Mouse (Mus musculus): Measurements from ENCODE around the gene Psmc3ip.
"Not testable (repeated sequence)": the region's sequence is repeated elsewhere in the genome, so short reads cannot be mapped to it uniquely, and the experiment has no call there.

Gene Psmc3ip

GRCm38 (mm10) chr11:101095314-101096024 lies at the start of gene Psmc3ip:
Gene Psmc3ip, minus strand, starts transcription at chr11:101095436.
- DNase-seq, result peak; percentile 93

GRCm38 (mm10) chr11:101143338-101144225 lies 48.3 kb upstream of the Psmc3ip start:
- DNase-seq, result peak; percentile 46

GRCm38 (mm10) chr11:101142215-101142967 lies 47.2 kb upstream of the Psmc3ip start:
- no peak for DNase-seq

GRCm38 (mm10) chr11:101141088-101141487 lies 45.9 kb upstream of the Psmc3ip start:
- DNase-seq, result no peak

- no peak for DNase-seq
Measured at GRCm38 (mm10) chr11:101140164-101140819, 45.1 kb upstream of the Psmc3ip start.

GRCm38 (mm10) chr11:101138536-101139181 lies 43.4 kb upstream of the Psmc3ip start:
- no peak for DNase-seq

- no peak for DNase-seq
Measured at GRCm38 (mm10) chr11:101137000-101137399, 41.8 kb upstream of the Psmc3ip start.

GRCm38 (mm10) chr11:101134217-101134865 lies 39.1 kb upstream of the Psmc3ip start:
- DNase-seq, result no peak

- no peak for DNase-seq
Measured at GRCm38 (mm10) chr11:101133037-101133436, 37.8 kb upstream of the Psmc3ip start.

- DNase-seq, result no peak
Measured at GRCm38 (mm10) chr11:101131701-101132100, 36.5 kb upstream of the Psmc3ip start.

GRCm38 (mm10) chr11:101131187-101131586 lies 36.0 kb upstream of the Psmc3ip start:
- peak; percentile 59 for DNase-seq

GRCm38 (mm10) chr11:101130056-101130756 lies 35.0 kb upstream of the Psmc3ip start:
- DNase-seq, result no peak

GRCm38 (mm10) chr11:101128996-101129577 lies 33.9 kb upstream of the Psmc3ip start:
- DNase-seq, result peak; percentile 73

- no peak for DNase-seq
Measured at GRCm38 (mm10) chr11:101127075-101127474, 31.8 kb upstream of the Psmc3ip start.

- not testable (repeated sequence) for DNase-seq
Measured at GRCm38 (mm10) chr11:101125008-101125407, 29.8 kb upstream of the Psmc3ip start.

GRCm38 (mm10) chr11:101124494-101124893 lies 29.3 kb upstream of the Psmc3ip start:
- not testable (repeated sequence) for DNase-seq

- DNase-seq, result no peak
Measured at GRCm38 (mm10) chr11:101120545-101121188, 25.4 kb upstream of the Psmc3ip start.

GRCm38 (mm10) chr11:101119761-101120544 lies 24.7 kb upstream of the Psmc3ip start, which contains the start of the genes Retreg3 and Tubg1:
Gene Retreg3, minus strand, starts transcription at chr11:101119893.
Gene Tubg1, plus strand, starts transcription at chr11:101119938.
- DNase-seq, result peak; percentile 99
